Comparison of ENCODE assay signal across 9 mouse cellular contexts in genomic region chr16:89897547-89898298, GRCm38 (mm10).
A peak's percentile ranks its signal among the peaks of the same experiment; 100 is the strongest.
DNase-seq lines count a peak whose midpoint lies in the region; ATAC-seq and TF ChIP-seq lines count a peak whose summit lies in the region.
"Had no signal": no experiment of that assay in that cellular context is flagged by ENCODE, and none has a peak within 500 bp of the region (broad histone marks: within the 10 kb centered on the region; RNA-seq: fewer than 3 reads in every experiment).

No protein-coding gene starts in this region.

- no peaks in the 10 kb centered on the region for H3K36me3 ChIP-seq in lung, embryonic 14.5 days (ENCODE audit: insufficient read depth)

- no peak for TF ChIP-seq CTCF in lung, embryonic 14.5 days (IDR thresholded peaks at IDR 0.05; ENCODE audit: low read depth)

- H3K4me1 ChIP-seq in lung, embryonic 14.5 days (ENCODE audit: insufficient read depth) = 0 out of 2 replicates have a peak, but pooled peaks cover 7% of the 10 kb centered on the region

- H3K4me3 ChIP-seq in lung, embryonic 14.5 days (ENCODE audit: low read depth, low read length) = no peak overlapping the region

- H3K27ac ChIP-seq in lung, embryonic 14.5 days (ENCODE audit: low read depth) = no peak overlapping the region
- H3K27ac ChIP-seq: hindbrain, embryonic 14.5 days had no signal

- 79% methylated on average over 33 of the region's 33 CpGs for WGBS in lung, embryonic 14.5 days

- no peak overlapping the region; the same call in 1 of the 2 replicates for H3K9ac ChIP-seq in lung, embryonic 14.5 days
- H3K9ac ChIP-seq: hindbrain, embryonic 14.5 days had no signal

- H3K4me2 ChIP-seq in lung, embryonic 14.5 days = no peak overlapping the region
- H3K4me2 ChIP-seq: hindbrain, embryonic 14.5 days had no signal

- no peaks in the 10 kb centered on the region for H3K9me3 ChIP-seq in lung, embryonic 14.5 days (ENCODE audit: low read depth, low read length)

- no peak for ATAC-seq in lung, embryonic 14.5 days (ENCODE audit: insufficient read depth)

- DNase-seq in lung, embryonic 14.5 days = peak; percentile 44
- no peak for DNase-seq in lung, postnatal 25 days (ENCODE audit: low spot score)
- peak; percentile 70 for DNase-seq in cerebellum, adult 8-10 months
- peak; percentile 59 for DNase-seq in gastrocnemius, postnatal 10 days
- peak; percentile 77 to 89 for DNase-seq in right cerebral cortex, postnatal 10 days (ENCODE audit: low spot score in 2 of 2)
- no peak for DNase-seq in yolk sac, embryonic 10.5 days (ENCODE audit: low spot score)
- no peak for DNase-seq in MN1 (ENCODE audit: low spot score)
- no peak for DNase-seq in ovary, postnatal 36 days (ENCODE audit: low spot score)

- no peaks in the 10 kb centered on the region for H3K27me3 ChIP-seq in lung, embryonic 14.5 days (ENCODE audit: insufficient read depth, low read length)

Comparison
In these comparisons a context has a peak if more than half of its experiments do, and no peak if none do; other contexts are left out.
1. DNase-seq: peak in lung, embryonic 14.5 days (single experiment), cerebellum, adult 8-10 months (single experiment), gastrocnemius, postnatal 10 days (single experiment) and right cerebral cortex, postnatal 10 days (2 of 2); none in lung, postnatal 25 days (single experiment), yolk sac, embryonic 10.5 days (single experiment), MN1 (single experiment) and ovary, postnatal 36 days (single experiment).